Mouse (Mus musculus) brain, adult 10 weeks (tissue): Measurements from ENCODE around the gene Zfp13. TPM values are rescaled to one million over a fixed set of nuclear protein-coding genes. Genes with fewer than 3 reads are reported as not detected.

Experiments used
- polyA plus RNA-seq: library from polyadenylated mRNA; stranded (reverse); fragments of 350-450 nt; fragmentation: Illumina TruSeq; extraction: RNeasy Lipid Tissue Mini Kit (QIAGEN cat#74804); gene quantifications from one replicate; pipeline ENCODE4 v1.2.3, GENCODE M21; 2015; ENCODE audit warnings: low read depth, low replicate concordance

Zfp13 gene
- 18.1 TPM for polyA plus RNA-seq

DNA sequence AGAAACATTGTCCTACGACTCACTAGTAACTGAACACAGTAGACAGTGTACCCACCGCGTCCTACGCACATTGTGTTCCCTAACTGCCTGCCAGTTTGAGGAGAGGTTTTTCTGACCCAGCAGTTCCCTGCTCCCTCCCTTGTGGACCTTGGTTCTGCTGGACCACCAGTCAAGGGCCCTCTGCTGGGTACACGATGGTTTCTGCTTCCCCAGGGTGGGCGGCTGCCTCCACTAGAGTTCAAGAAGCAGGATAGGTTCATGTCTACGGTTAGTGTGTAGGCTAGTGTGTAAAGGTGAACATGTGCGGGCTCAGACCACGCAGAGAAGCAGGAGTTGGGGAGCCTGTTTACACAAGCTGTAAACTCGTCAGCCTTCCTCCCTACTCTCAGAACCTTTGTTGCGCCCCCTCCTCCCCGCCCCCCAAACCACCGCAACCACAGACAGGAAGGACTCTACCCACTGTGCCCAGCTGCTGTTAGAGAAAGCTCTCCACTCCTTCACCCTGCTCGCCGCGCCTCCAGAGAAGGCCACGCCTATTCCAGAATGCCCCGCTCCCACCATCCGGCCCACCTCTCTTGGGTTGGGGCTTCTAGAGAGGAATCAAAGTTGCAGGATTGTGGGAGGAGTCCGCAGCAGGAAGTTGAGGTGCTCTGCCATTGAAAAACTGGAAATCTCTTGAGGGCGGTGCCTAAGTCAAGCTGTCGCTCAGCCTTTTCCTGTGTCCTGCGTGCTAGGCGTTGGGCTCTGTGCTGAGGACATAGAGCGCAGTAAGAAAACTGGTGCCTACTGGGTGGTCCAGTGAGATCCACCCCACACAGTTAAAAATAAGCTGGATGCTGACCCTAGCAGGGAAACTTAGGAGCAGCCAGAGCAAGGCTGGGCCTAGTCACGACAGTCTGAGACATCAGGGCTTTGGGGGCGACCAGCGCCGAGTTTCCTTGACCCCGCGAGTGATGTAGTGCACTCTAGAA lies at the start of gene Zfp13:
Gene Zfp13 (minus strand): TSS at position 906 of the 971 bp plus-strand sequence.

DNA sequence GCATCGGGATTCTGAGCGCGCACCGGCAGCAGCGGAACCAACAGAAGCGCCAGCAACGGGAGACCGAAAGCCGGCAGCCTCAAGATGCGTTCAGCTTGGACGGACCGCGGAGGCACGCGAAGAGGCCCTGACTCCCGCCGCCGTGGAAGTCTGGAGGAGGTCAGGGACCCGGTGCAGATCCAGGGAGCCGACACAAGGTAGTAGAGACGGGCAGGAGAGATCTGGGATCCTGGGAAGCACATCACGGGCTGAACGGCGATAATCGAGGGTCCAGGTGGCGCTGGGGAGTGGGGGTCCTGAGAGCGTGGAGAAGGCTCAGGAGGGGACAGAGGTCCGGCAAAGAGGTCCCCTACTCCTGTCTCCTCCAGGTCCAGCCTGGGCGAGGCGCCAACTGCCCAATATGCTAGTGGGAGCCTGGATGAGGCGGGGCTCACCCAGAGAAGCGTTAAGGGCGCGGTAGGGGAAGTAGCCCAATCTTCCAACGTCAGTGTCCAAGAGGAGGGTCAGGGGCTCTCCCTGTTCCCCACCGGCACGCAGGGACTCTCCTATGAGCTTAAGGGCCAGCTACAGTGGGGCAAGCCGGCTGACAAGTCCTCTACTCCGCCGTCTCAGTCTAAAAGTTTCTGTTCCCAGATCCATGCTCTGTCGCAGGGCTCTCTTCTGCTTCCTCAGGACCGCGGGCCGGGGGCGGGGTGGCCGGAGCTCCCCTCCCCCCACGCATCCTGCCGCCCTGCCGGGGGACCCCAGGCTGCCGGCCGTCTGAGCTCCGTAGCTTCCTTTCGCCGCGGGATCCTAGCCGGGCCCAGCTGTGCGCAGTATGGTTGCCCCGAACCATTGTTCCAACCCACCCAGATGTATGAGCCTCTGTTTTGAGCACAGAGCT lies 45.6 kb upstream of the Zfp13 start, which contains the start of gene Mmp25:
Gene Mmp25 (minus strand): TSS at position 665 of the 883 bp plus-strand sequence.

DNA sequence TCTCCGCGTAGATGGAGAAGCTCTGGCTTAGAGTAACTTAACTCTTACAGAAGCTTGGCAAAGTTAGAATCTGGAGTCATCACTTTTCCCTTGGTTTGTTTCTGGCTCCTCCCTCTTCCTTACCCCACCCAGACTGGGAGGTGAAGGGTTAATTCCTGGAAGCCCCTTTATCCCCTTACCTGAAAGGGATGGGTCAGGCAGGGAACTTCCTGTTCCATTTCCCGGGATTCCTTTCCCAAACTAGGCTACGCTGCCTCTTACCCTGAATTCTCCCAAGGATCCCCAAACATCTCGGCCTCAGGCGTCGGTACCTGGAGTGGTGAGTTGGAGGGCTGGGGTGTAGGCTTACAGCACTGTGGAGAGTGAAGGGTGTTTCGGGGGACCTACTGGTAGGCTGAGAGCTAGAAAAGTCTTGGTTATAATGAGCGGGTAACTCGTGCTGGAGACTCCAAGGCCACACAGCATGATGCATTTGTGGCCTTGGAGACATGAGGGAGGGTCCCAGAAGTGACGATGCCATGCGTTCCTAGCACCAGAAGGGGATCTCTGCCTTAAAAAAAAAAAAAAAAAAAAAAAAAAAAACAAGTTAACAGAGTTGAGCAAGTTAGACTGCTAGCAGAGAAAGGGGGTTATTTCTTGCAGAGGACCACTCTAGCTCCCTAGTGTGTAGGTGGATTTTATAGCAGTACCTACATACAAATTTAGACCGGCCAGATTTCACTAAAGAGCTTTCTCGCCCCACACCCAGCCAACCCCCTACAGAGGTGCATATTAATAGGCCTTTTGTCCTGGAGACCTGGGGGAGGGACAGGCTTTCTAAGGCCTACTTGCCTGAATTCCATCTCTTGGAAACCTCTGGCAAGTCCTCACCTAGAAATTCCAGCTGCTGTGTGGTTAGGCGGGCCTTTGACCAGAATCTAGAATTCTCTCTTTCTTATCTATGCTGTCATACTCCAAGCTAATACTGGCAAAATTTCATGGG lies 1.6 kb upstream of the Zfp13 start, which contains the start of gene Zscan10:
Gene Zscan10 (plus strand): TSS at position 216 of the 982 bp plus-strand sequence.

GRCm38 (mm10) chr17:23563595-23564367 lies 35.5 kb downstream of the Zfp13 start, which contains the start of gene Zfp213:
Gene Zfp213 (minus strand): TSS chr17:23564238.

Other genes with a start within 250 kb of the Zfp13 start
- not detected for gene Vmn2r116, start 214.9 kb downstream of the Zfp13 start, polyA plus RNA-seq
- gene Vmn2r117, start 119.8 kb downstream of the Zfp13 start, polyA plus RNA-seq: not detected
- gene Zfp213, start 35.2 kb downstream of the Zfp13 start, polyA plus RNA-seq: 5.8 TPM
- gene Zscan10, start 1.4 kb upstream of the Zfp13 start, polyA plus RNA-seq: not detected
- gene Mmp25, start 45.8 kb upstream of the Zfp13 start, polyA plus RNA-seq: 0.24 TPM
- not detected for gene Bicdl2, start 61.0 kb upstream of the Zfp13 start, polyA plus RNA-seq
- 211 TPM for gene Hcfc1r1, start 74.1 kb upstream of the Zfp13 start, polyA plus RNA-seq
- 9.6 TPM for gene Thoc6, start 74.4 kb upstream of the Zfp13 start, polyA plus RNA-seq
- gene Tnfrsf12a, start 78.0 kb upstream of the Zfp13 start, polyA plus RNA-seq: 14.9 TPM
- not detected for gene Cldn6, start 79.8 kb upstream of the Zfp13 start, polyA plus RNA-seq
- 0.31 TPM for gene Cldn9, start 84.5 kb upstream of the Zfp13 start, polyA plus RNA-seq
- gene 1520401A03Rik, start 123.3 kb upstream of the Zfp13 start, polyA plus RNA-seq: 0.39 TPM
- 5.1 TPM for gene Pkmyt1, start 126.8 kb upstream of the Zfp13 start, polyA plus RNA-seq
- 53.5 TPM for gene Paqr4, start 141.4 kb upstream of the Zfp13 start, polyA plus RNA-seq
- gene Kremen2, start 146.3 kb upstream of the Zfp13 start, polyA plus RNA-seq: 0.97 TPM
- gene Flywch1, start 172.1 kb upstream of the Zfp13 start, polyA plus RNA-seq: 321 TPM
- gene Flywch2, start 186.6 kb upstream of the Zfp13 start, polyA plus RNA-seq: 29.3 TPM
- 295 TPM for gene Srrm2, start 191.0 kb upstream of the Zfp13 start, polyA plus RNA-seq
- gene Elob, start 229.6 kb upstream of the Zfp13 start, polyA plus RNA-seq: 700 TPM
- not detected for gene Prss33, start 236.6 kb upstream of the Zfp13 start, polyA plus RNA-seq
- not detected for gene Prss32, start 244.4 kb upstream of the Zfp13 start, polyA plus RNA-seq
- 0.42 TPM for gene Prss41, start 244.7 kb upstream of the Zfp13 start, polyA plus RNA-seq